Mouse (Mus musculus) lung, embryonic 16.5 days (tissue): ENCODE measurements at regions not wholly inside any gene's neighbourhood (a gene's known extent, or its start where the extent isn't known, plus 50 kb on each side); places are given as distances from the start of the nearest gene placed in this dataset.

Source experiments
- ATAC-seq: fragments of 200-750 bp; cut with Nextera tagmentation; 2 replicates; pipeline ENCODE4 v1.8.0; 2017; ENCODE audit warnings: low read depth, mild to moderate bottlenecking, moderate library complexity
- H3K27ac ChIP-seq: fragments of 300-500 bp; sonication (generic); 2 replicates; pipeline ENCODE4 v1.5.1; 2014; ENCODE audit warnings: mild to moderate bottlenecking, control low read depth, low read length
- H3K27me3 ChIP-seq: fragments of 300-500 bp; sonication (generic); 2 replicates; pipeline ENCODE4 v1.6.1; 2014; ENCODE audit warnings: low read depth, low read length, mixed read lengths; ENCODE audit not compliant: control insufficient read depth, insufficient read depth
- H3K36me3 ChIP-seq: fragments of 300-500 bp; sonication (generic); 2 replicates; pipeline ENCODE4 v1.6.1; 2014; ENCODE audit warnings: low read length; ENCODE audit not compliant: control insufficient read depth, insufficient read depth
- H3K4me1 ChIP-seq: fragments of 300-500 bp; sonication (generic); replicated peaks from 2 replicates; pipeline ENCODE4 v1.6.1; 2014; ENCODE audit warnings: low read length, mixed read lengths; ENCODE audit not compliant: control insufficient read depth, insufficient read depth
- H3K4me2 ChIP-seq: fragments of 300-500 bp; sonication (generic); 2 replicates; pipeline ENCODE4 v1.6.1; 2014; ENCODE audit warnings: low read depth, low read length, control low read depth
- H3K4me3 ChIP-seq: fragments of 300-500 bp; sonication (generic); 2 replicates; pipeline ENCODE4 v1.5.1; 2014; ENCODE audit warnings: mild to moderate bottlenecking, low read length, control low read depth
- H3K9ac ChIP-seq: fragments of 300-500 bp; sonication (generic); 2 replicates; pipeline ENCODE4 v1.6.1; 2014; ENCODE audit warnings: low read length, control low read depth
- H3K9me3 ChIP-seq: fragments of 300-500 bp; sonication (generic); 2 replicates; pipeline ENCODE4 v1.6.1; 2016; ENCODE audit warnings: low read length; ENCODE audit not compliant: control insufficient read depth
- WGBS: fragments of 180-500 bp; shearing (Covaris S2); extraction: QIAGEN DNeasy Blood & Tissue Kit; methylation state at CpG from one replicate; pipeline ENCODE4 v1.1.7; 2014; 5-methylcytosine and 5-hydroxymethylcytosine counted together

DNA sequence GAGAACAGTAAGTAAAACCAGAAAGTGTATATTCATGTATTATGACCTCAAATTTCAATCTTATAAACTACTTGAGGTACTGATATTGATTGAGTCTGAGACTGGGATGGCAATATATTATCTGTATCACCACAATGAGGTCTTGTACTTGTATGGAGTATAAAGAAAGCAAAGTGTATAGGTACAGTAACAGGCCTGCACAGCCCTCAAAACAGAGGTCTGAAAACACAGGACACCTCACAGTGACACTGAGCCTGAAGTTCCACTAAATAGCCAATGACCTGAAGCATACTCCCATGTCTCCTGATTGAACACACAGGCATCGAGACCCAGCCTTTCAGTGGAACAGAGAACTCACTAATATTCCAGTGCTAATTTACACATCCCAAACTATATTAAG lies 144.8 kb downstream of the Dad1 start:
- 65% methylated on average over 1 of the region's 1 CpGs for WGBS
- Histone ChIP-seq H3K27ac (peak overlapping the region; percentile 54), H3K36me3 (no peaks in the 10 kb centered on the region), H3K4me3 (no peak overlapping the region), H3K9me3 (no peaks in the 10 kb centered on the region), H3K9ac (no peak overlapping the region), H3K27me3 (no peaks in the 10 kb centered on the region), H3K4me1 (peaks cover 34% of the 10 kb centered on the region), H3K4me2 (no peak overlapping the region)
- ATAC-seq: no peak

DNA sequence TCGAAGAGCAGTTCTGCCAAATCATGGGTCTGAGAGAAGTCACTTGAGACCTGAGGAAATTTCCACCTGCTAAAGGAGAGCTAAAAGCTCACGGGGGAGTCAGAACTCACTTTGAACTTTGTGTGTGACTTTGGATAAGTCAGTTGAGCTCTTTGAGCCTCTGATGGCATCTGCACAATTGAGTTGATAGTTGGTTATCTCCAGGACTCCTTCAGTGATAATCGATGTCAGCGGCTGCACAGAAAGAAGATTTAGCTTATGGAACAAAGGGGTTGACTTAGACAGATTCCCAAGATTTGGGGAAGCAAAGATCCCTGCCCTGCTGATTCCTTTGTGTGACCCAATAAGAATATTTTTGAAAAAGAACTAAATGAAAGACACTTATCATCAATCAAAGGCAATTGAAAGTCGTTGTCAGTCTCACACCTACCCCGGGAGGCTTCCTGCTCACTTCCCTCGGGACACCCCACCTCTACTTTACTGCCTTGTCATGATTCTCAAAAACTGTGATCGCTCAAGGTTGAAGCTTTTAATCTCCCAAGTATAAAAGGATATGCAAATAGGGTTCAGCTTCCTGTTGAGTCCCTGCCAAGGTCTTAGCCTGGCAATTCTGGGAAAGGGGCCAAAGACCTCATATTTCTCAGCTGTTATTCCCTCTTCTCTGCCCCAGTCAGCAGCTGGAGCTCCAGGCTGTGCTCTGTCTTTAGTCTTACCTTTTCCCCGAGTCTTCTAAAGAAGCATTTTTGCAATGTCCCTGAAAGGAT lies 145.4 kb downstream of the Dad1 start:
- Histone ChIP-seq H3K36me3 (no peaks in the 10 kb centered on the region), H3K4me2 (peak overlapping the region; percentile 17), H3K9me3 (no peaks in the 10 kb centered on the region), H3K27ac (peak overlapping the region; percentile 54), H3K27me3 (no peaks in the 10 kb centered on the region), H3K4me3 (no peak overlapping the region), H3K9ac (no peak overlapping the region), H3K4me1 (peaks cover 35% of the 10 kb centered on the region)
- ATAC-seq: peak; percentile 88
- 11% methylated on average over 9 of the region's 9 CpGs for WGBS

DNA sequence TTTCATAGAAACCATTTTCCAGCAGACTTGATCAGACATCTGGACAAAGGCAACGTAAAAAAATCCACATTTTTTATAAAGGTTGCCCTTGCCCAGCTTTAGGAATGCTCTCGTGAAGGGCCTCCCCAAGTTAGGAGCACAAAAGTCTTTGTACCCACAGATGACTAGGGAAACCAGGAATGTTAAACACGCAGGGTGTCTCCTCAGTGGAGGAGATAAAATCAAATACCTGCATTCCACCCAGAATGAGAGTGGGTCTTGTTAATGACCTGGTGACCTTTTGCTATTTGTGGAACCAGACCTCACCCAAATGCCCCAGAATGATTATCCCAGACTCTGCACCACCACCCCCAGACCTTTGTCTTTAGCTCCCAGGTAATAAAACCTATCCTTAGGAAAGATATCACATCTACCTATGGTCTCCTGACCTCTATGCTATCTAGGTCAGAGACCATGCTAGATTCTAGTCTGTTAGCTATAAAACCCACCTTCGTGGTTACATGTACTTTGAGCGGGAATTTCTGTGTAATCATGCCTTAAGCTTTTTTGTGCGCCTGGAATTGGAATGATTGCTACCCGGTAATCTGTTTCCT lies 146.6 kb downstream of the Dad1 start:
- Histone ChIP-seq H3K4me2 (no peak overlapping the region), H3K36me3 (no peaks in the 10 kb centered on the region), H3K4me1 (peaks cover 35% of the 10 kb centered on the region), H3K9me3 (no peaks in the 10 kb centered on the region), H3K9ac (no peak overlapping the region), H3K4me3 (no peak overlapping the region), H3K27me3 (no peaks in the 10 kb centered on the region), H3K27ac (peak overlapping the region; percentile 69)
- peak; percentile 56 for ATAC-seq
- WGBS: 58% methylated on average over 7 of the region's 7 CpGs

DNA sequence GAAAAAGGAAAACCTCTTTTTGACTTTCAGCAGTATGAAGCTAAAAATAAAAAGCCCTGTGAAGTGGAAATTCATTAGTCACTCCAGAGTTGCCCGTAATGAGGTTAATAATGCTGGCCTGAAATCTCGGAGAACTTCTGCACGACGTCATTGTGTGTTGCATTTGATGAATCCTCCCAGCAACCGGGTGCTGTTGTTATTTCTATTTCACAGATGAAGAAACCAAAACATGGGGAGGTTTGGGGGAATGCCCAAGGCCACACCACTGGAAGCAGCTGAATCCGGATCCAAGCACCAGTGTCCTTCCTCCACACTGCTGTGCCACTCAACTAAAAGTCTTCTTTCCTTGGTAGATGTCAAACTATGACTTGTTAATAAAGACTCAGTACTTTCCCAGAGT lies 149.7 kb downstream of the Dad1 start:
- Histone ChIP-seq H3K9me3 (no peaks in the 10 kb centered on the region), H3K4me1 (peaks cover 34% of the 10 kb centered on the region), H3K4me2 (no peak overlapping the region), H3K27me3 (no peaks in the 10 kb centered on the region), H3K4me3 (no peak overlapping the region), H3K36me3 (no peaks in the 10 kb centered on the region), H3K9ac (no peak overlapping the region), H3K27ac (no peak overlapping the region)
- 61% methylated on average over 6 of the region's 6 CpGs for WGBS
- ATAC-seq: no peak

DNA sequence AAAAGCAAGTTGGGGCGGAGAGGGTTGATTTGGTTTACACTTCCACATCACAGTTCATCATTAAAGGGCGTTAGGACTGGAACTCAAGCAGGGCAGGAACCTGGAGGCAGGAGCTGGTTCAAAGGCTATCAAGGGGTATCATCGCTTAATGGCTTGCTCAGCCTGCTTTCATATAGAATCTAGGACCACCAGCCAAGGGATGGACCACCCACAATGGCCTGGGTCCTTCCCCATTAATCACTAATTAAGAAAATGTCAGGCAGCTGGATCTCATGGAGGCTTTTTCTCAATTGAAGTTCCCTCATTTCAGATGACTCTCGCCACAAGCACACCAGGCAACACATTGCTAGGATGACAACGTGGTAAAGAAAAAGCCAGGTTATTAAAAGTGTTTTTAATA lies 150.4 kb downstream of the Dad1 start:
- Histone ChIP-seq H3K36me3 (no peaks in the 10 kb centered on the region), H3K27ac (no peak overlapping the region), H3K27me3 (no peaks in the 10 kb centered on the region), H3K4me1 (peaks cover 28% of the 10 kb centered on the region), H3K9ac (no peak overlapping the region), H3K9me3 (no peaks in the 10 kb centered on the region), H3K4me2 (no peak overlapping the region), H3K4me3 (no peak overlapping the region)
- WGBS: 63% methylated on average over 5 of the region's 5 CpGs
- ATAC-seq: no peak

DNA sequence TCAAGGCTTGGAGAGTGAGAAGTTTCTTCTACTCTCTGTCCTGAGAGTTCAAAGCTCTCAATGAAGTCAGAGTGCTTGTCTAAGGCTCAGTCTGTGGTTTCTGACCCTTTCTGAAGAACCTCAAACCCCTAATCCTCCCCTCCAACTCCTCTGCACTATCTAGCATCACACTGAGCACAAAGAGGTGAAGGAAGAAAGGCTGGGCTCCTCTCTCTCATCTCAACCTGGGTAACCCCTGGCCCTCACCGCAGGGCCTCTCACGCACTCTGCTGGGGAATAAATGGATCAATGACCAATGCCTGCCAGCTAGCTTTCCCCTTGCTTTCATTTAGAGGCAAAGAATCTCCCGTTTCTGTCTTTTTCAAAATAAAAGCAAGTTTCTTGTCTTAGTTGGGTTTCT lies 150.8 kb downstream of the Dad1 start:
- no peak overlapping the region for H3K27ac ChIP-seq
- H3K27me3 ChIP-seq: no peaks in the 10 kb centered on the region
- 55% methylated on average over 3 of the region's 3 CpGs for WGBS
- ATAC-seq: no peak
- H3K36me3 ChIP-seq: no peaks in the 10 kb centered on the region
- no peak overlapping the region for H3K4me2 ChIP-seq
- H3K9ac ChIP-seq: no peak overlapping the region
- no peak overlapping the region for H3K4me3 ChIP-seq
- peaks cover 28% of the 10 kb centered on the region for H3K4me1 ChIP-seq
- no peaks in the 10 kb centered on the region for H3K9me3 ChIP-seq

DNA sequence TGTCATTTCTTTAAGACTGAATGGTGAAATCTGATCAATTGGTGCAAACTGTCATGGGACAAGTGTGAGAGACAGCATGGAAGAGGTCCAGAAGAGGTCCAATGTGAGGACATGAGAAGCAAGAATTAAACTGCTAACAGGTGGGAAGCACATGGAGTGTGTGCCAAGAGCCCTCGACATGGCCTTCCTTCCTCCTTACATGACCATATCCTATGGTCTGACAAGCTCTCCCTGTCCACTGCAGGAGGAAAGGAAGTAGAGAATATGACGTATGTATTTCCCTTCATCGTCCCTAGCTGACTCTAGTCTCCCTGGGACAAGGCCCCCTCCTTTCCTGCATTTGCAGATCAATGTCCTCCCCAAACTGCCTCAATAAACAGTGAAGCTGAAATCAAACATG lies 152.1 kb downstream of the Dad1 start:
- no peak overlapping the region for H3K4me2 ChIP-seq
- no peaks in the 10 kb centered on the region for H3K36me3 ChIP-seq
- H3K4me3 ChIP-seq: no peak overlapping the region
- no peaks in the 10 kb centered on the region for H3K9me3 ChIP-seq
- peaks cover 31% of the 10 kb centered on the region for H3K4me1 ChIP-seq
- no peak overlapping the region for H3K27ac ChIP-seq
- no peaks in the 10 kb centered on the region for H3K27me3 ChIP-seq
- no peak overlapping the region for H3K9ac ChIP-seq
- peak; percentile 30; the same call in 1 of the 2 replicates for ATAC-seq
- WGBS: 9% methylated on average over 3 of the region's 3 CpGs

DNA sequence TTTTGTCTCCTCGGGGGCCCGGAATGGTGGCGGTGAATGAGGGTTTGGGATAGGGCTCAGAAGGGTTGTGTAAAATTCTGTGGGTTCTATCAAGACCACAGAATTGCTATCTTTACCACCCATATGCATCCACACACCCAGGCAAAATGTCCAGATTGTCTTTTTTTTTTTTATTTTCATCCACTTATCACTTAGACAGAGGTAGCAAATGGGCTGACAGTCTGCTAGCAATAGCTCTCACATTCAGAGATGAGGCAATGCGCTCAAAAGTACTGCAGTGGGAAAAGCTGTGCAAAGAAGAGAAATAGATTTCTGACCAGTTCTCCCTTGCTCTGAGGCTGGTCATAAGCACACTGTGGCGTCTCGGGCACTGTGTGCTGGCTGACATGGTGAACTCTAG lies 154.5 kb downstream of the Dad1 start:
- H3K27me3 ChIP-seq: no peaks in the 10 kb centered on the region
- H3K4me2 ChIP-seq: no peak overlapping the region
- no peaks in the 10 kb centered on the region for H3K36me3 ChIP-seq
- H3K9ac ChIP-seq: no peak overlapping the region
- H3K4me1 ChIP-seq: peaks cover 29% of the 10 kb centered on the region
- no peaks in the 10 kb centered on the region for H3K9me3 ChIP-seq
- no peak overlapping the region for H3K4me3 ChIP-seq
- ATAC-seq: no peak
- WGBS: 75% methylated on average over 6 of the region's 6 CpGs
- no peak overlapping the region for H3K27ac ChIP-seq

DNA sequence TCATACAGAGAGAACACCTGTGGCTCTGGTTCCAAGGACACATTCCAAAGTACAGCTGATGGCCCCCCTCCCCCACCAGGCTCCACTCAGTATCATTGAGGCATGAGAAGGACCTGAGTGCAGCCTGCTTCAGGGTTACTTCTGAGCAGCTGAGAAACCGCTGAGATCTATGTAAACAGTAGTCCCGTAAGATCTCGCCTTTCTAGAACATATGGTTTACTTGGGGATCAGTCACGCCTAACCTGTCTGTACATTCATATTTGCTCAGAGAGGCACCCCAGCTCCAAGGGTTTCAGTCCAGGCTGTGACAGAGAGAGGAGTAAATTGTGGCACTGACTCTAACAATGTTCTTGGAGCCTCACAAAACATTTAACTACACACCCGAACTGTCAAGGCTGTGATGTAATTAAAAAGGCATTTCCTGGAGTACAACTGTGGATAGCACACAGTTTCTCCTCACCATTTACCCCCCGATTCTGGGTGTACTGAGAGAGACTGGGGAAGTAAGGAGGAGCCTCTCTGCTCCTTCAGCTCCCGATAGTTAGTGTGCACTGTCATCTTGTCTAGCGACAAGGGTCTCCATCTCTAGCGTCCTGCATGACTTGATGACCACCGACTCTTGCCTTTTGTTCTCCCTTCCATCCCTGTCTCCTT lies 155.7 kb downstream of the Dad1 start:
- Histone ChIP-seq H3K4me3 (no peak overlapping the region), H3K9me3 (no peaks in the 10 kb centered on the region), H3K36me3 (no peaks in the 10 kb centered on the region), H3K4me1 (peaks cover 27% of the 10 kb centered on the region), H3K9ac (0 out of 2 replicates have a peak overlapping the region, but pooled peaks have one; percentile 9), H3K27me3 (no peaks in the 10 kb centered on the region), H3K27ac (peak overlapping the region; percentile 58), H3K4me2 (peak overlapping the region; percentile 1)
- ATAC-seq: peak; percentile 73
- WGBS: 26% methylated on average over 10 of the region's 10 CpGs
